Mouse (Mus musculus) cerebellum, adult 2 months (tissue): ENCODE measurements around the gene Hnrnpa1. TPM values are rescaled to one million over a fixed set of nuclear protein-coding genes. Genes with fewer than 3 reads are reported as not detected.

Source experiments
- DNase-seq, 2 experiments: peaks; one replicate each; pipeline ENCODE4 v3.0.0; 2021
- H3K27ac ChIP-seq: fragments of 200-500 bp; 2 replicates; pipeline ENCODE4 v1.5.1; 2012; ENCODE audit warnings: low read length, control low read depth, inconsistent platforms; ENCODE audit not compliant: insufficient read depth
- H3K27me3 ChIP-seq: fragments of 200-500 bp; 2 replicates; pipeline ENCODE4 v1.6.1; 2012; ENCODE audit warnings: inconsistent platforms, mild to moderate bottlenecking, low read length, moderate library complexity; ENCODE audit not compliant: control insufficient read depth, insufficient read depth
- H3K4me1 ChIP-seq: fragments of 200-500 bp; 2 replicates; pipeline ENCODE4 v1.6.1; 2011; ENCODE audit warnings: low read length; ENCODE audit not compliant: control insufficient read depth, insufficient read depth
- H3K4me3 ChIP-seq: fragments of 200-500 bp; replicated peaks from 2 replicates; pipeline ENCODE3; 2011; ENCODE audit warnings: mild to moderate bottlenecking, low read depth, low read length, control low read depth; ENCODE audit not compliant: insufficient read depth
- CTCF ChIP-seq: fragments of 200-500 bp; IDR thresholded peaks from 2 replicates; pipeline ENCODE4 v1.5.1; 2011; ENCODE audit warnings: low read depth, mild to moderate bottlenecking, control low read depth, low read length, moderate library complexity, borderline replicate concordance; ENCODE audit not compliant: insufficient read depth
- POLR2A ChIP-seq: fragments of 200-500 bp; IDR thresholded peaks from 2 replicates; pipeline ENCODE4 v1.6.1; 2011; ENCODE audit warnings: low read length, control low read depth, borderline replicate concordance; ENCODE audit not compliant: insufficient read depth
- WGBS: fragments of 180-500 bp; shearing (Covaris S2); methylation state at CpG from one replicate; pipeline ENCODE4 v1.1.7; 2018; 5-methylcytosine and 5-hydroxymethylcytosine counted together
- polyA plus RNA-seq: library from polyadenylated mRNA; depleted of rRNA; stranded (reverse); fragments of >200 nt; gene quantifications from 2 replicates; pipeline ENCODE4 v1.2.3, GENCODE M21; 2012; rRNA removed

The Hnrnpa1 gene
- polyA plus RNA-seq, result 318 and 320 TPM in 2 replicates

GRCm38 (mm10) chr15:103240160-103241028 is at the start of gene Hnrnpa1:
TSS of gene Hnrnpa1 (plus strand) at chr15:103240432.
- Histone ChIP-seq H3K27ac (peak within 1 kb of the TSS; percentile 71), H3K4me1 (no peaks in the 10 kb centered on the region), H3K4me3 (peak within 1 kb of the TSS; percentile 90), H3K27me3 (no peaks in the 10 kb centered on the region)
- TF ChIP-seq POLR2A (peak; percentile 94; the same call in 1 of the 2 replicates), CTCF (no peak)
- DNase-seq, result peak; percentile 91 to 98
- under 1% methylated on average over 47 of the region's 47 CpGs for WGBS

GRCm38 (mm10) chr15:103190531-103191462 is 49.4 kb upstream of the Hnrnpa1 start:
- H3K4me3 ChIP-seq, result no peak overlapping the region
- TF ChIP-seq CTCF, result peak; percentile 68
- TF ChIP-seq POLR2A, result no peak
- H3K27me3 ChIP-seq, result no peaks in the 10 kb centered on the region
- peak in 1 of 2 experiments; percentile 36 for DNase-seq
- no peak overlapping the region for H3K27ac ChIP-seq
- no peaks in the 10 kb centered on the region for H3K4me1 ChIP-seq
- 65% methylated on average over 10 of the region's 10 CpGs for WGBS

GRCm38 (mm10) chr15:103193606-103194005 is 46.6 kb upstream of the Hnrnpa1 start:
- H3K27me3 ChIP-seq, result no peaks in the 10 kb centered on the region
- WGBS, result 74% methylated on average over 2 of the region's 2 CpGs
- TF ChIP-seq CTCF, result no peak
- TF ChIP-seq POLR2A, result no peak
- no peaks in the 10 kb centered on the region for H3K4me1 ChIP-seq
- no peak for DNase-seq
- H3K4me3 ChIP-seq, result no peak overlapping the region
- no peak overlapping the region for H3K27ac ChIP-seq

GRCm38 (mm10) chr15:103196835-103197234 is 43.4 kb upstream of the Hnrnpa1 start:
- TF ChIP-seq POLR2A (no peak), CTCF (no peak)
- DNase-seq, result no peak
- Histone ChIP-seq H3K4me3 (no peak overlapping the region), H3K27me3 (no peaks in the 10 kb centered on the region), H3K4me1 (no peaks in the 10 kb centered on the region), H3K27ac (no peak overlapping the region)
- WGBS, result 21% methylated on average over 1 of the region's 1 CpGs

- no peak for TF ChIP-seq POLR2A
- no peak for TF ChIP-seq CTCF
- H3K4me1 ChIP-seq, result no peaks in the 10 kb centered on the region
- H3K27me3 ChIP-seq, result no peaks in the 10 kb centered on the region
- WGBS, result 74% methylated on average over 4 of the region's 4 CpGs
- no peak overlapping the region for H3K4me3 ChIP-seq
- no peak overlapping the region for H3K27ac ChIP-seq
- DNase-seq, result no peak
Observed at GRCm38 (mm10) chr15:103197785-103198184, 42.4 kb upstream of the Hnrnpa1 start.

GRCm38 (mm10) chr15:103202088-103202793 is 38.0 kb upstream of the Hnrnpa1 start:
- Histone ChIP-seq H3K27me3 (no peaks in the 10 kb centered on the region), H3K27ac (no peak overlapping the region), H3K4me3 (no peak overlapping the region), H3K4me1 (no peaks in the 10 kb centered on the region)
- DNase-seq, result no peak
- no peak for TF ChIP-seq CTCF
- no peak for TF ChIP-seq POLR2A
- 74% methylated on average over 6 of the region's 6 CpGs for WGBS

GRCm38 (mm10) chr15:103205156-103205555 is 35.1 kb upstream of the Hnrnpa1 start:
- no peak for DNase-seq
- Histone ChIP-seq H3K4me3 (no peak overlapping the region), H3K27ac (no peak overlapping the region), H3K4me1 (no peaks in the 10 kb centered on the region), H3K27me3 (no peaks in the 10 kb centered on the region)
- no peak for TF ChIP-seq POLR2A
- TF ChIP-seq CTCF, result no peak
- 52% methylated on average over 2 of the region's 2 CpGs for WGBS
